Mouse (Mus musculus): Measurements from ENCODE around the gene Nipa2.
"Not testable (repeated sequence)": the region's sequence is repeated elsewhere in the genome, so short reads cannot be mapped to it uniquely, and the experiment has no call there.

Nipa2 gene

GRCm38 (mm10) chr7:55935025-55935424 is 27.3 kb downstream of the Nipa2 start:
- no peak for DNase-seq

GRCm38 (mm10) chr7:55928649-55929048 is 33.6 kb downstream of the Nipa2 start:
- DNase-seq: no peak

- no peak for DNase-seq
These were observed 35.0 kb downstream of the Nipa2 start for GRCm38 (mm10) chr7:55927262-55927661.

GRCm38 (mm10) chr7:55918365-55918764 is 43.9 kb downstream of the Nipa2 start:
- DNase-seq: not testable (repeated sequence)

- DNase-seq: no peak
These were observed 50.2 kb downstream of the Nipa2 start for GRCm38 (mm10) chr7:55912118-55912517.

- no peak for DNase-seq
These were observed 50.9 kb downstream of the Nipa2 start for GRCm38 (mm10) chr7:55911371-55911770.

- DNase-seq: no peak
These were observed 51.9 kb downstream of the Nipa2 start for GRCm38 (mm10) chr7:55910356-55910755.

GRCm38 (mm10) chr7:55909519-55909918 is 52.8 kb downstream of the Nipa2 start:
- no peak for DNase-seq

- no peak for DNase-seq
These were observed 56.8 kb downstream of the Nipa2 start for GRCm38 (mm10) chr7:55905449-55905848.

GRCm38 (mm10) chr7:55903766-55904165 is 58.5 kb downstream of the Nipa2 start:
- DNase-seq: no peak

GRCm38 (mm10) chr7:55891797-55892196 is 70.5 kb downstream of the Nipa2 start:
- DNase-seq: no peak

- no peak for DNase-seq
These were observed 71.5 kb downstream of the Nipa2 start for GRCm38 (mm10) chr7:55890731-55891130.

- no peak for DNase-seq
These were observed 72.3 kb downstream of the Nipa2 start for GRCm38 (mm10) chr7:55889996-55890395.

- no peak for DNase-seq
These were observed 73.7 kb downstream of the Nipa2 start for GRCm38 (mm10) chr7:55888603-55889002.

All from cerebellum, postnatal 14 days (tissue).